ENCODE assay signal across 8 mouse cellular contexts in the genomic region with DNA sequence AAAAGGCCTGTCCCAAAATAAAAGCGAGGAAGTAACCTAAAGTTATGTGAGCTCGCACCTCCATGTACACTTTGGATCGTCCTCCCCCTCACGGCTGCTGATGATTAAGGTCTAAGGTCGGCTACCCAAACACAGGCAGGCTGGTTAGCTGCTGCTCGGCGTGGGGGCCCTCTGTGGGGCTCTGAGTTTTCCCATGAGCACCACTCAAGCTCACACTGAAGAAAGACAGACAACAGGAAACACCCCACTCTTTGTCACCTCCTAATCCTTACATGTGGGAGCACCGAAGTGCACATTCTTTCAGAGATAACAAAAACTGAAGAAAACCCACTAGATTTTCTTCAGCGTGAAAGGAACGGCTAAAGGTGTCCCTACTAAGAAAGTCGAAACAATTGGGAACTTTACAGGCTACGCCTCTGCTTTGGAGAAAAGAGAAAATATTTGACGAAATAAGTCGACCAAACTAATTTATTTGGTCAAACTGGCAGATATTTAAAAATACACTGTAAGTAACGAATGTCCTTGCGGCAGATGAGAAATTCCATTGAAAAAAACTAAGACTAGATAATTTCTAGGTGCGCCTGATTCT. TPM values are rescaled to one million over a fixed set of nuclear protein-coding genes. Genes with fewer than 3 reads are reported as not detected.
A peak's percentile ranks its signal among the peaks of the same experiment; 100 is the strongest.
DNase-seq lines count a peak whose midpoint lies in the region; ATAC-seq and TF ChIP-seq lines count a peak whose summit lies in the region.

No protein-coding gene starts in this region.

- H3K4me3 ChIP-seq in testis, adult 2 months (ENCODE audit: control insufficient read depth, low read depth, low read length) = peak overlapping the region; percentile 88; the same call in 1 of the 2 replicates
- H3K4me3 ChIP-seq in forebrain, embryonic 10.5 days = peak overlapping the region; percentile 77
- peak overlapping the region; percentile 84 for H3K4me3 ChIP-seq in limb, embryonic 12.5 days (replicated peaks)

- no peak for ATAC-seq in limb, embryonic 12.5 days (ENCODE audit: insufficient number of reproducible peaks, insufficient read depth, low FRiP score, low TSS enrichment, low read depth)

- WGBS in forebrain, embryonic 10.5 days = 12% methylated on average over 17 of the region's 17 CpGs
- WGBS in limb, embryonic 12.5 days = 9% methylated on average over 17 of the region's 17 CpGs

- H3K4me1 ChIP-seq in testis, adult 2 months (ENCODE audit: control insufficient read depth, insufficient read depth, low read length) = peaks cover 9% of the 10 kb centered on the region
- peaks cover 37% of the 10 kb centered on the region for H3K4me1 ChIP-seq in forebrain, embryonic 10.5 days
- H3K4me1 ChIP-seq in limb, embryonic 12.5 days (replicated peaks) = peaks cover 26% of the 10 kb centered on the region

- TF ChIP-seq POLR2A in testis, adult 2 months (IDR thresholded peaks at IDR 0.05; ENCODE audit: control insufficient read depth, low read depth, low read length) = no peak

- no peaks in the 10 kb centered on the region for H3K9me3 ChIP-seq in forebrain, embryonic 10.5 days
- H3K9me3 ChIP-seq in limb, embryonic 12.5 days = no peaks in the 10 kb centered on the region

- H3K9ac ChIP-seq in limb, embryonic 12.5 days (replicated peaks) = peak overlapping the region; percentile 95

- H3K4me2 ChIP-seq in limb, embryonic 12.5 days = peak overlapping the region; percentile 87

- peaks cover 2% of the 10 kb centered on the region; the same call in 1 of the 2 replicates for H3K27me3 ChIP-seq in testis, adult 2 months (ENCODE audit: control insufficient read depth, insufficient read depth, low read length)
- H3K27me3 ChIP-seq in forebrain, embryonic 10.5 days (ENCODE audit: poor library complexity, severe bottlenecking) = no peaks in the 10 kb centered on the region
- no peaks in the 10 kb centered on the region for H3K27me3 ChIP-seq in limb, embryonic 12.5 days

- DNase-seq in testis, postnatal 10 days (ENCODE audit: low spot score) = no peak
- DNase-seq in forebrain, embryonic 10.5 days (ENCODE audit: extremely low spot score, low spot score) = peak; percentile 37
- DNase-seq in retina, postnatal 1 day = peak; percentile 27
- DNase-seq in cerebellum, adult 11-12 months = no peak
- no peak for DNase-seq in right cerebral cortex, adult 18-20 months
- DNase-seq in lung, adult 18-20 months = no peak

- H3K36me3 ChIP-seq in testis, adult 2 months (ENCODE audit: control insufficient read depth, insufficient read depth, low read length) = no peaks in the 10 kb centered on the region
- H3K36me3 ChIP-seq in forebrain, embryonic 10.5 days (replicated peaks) = peaks cover 44% of the 10 kb centered on the region
- H3K36me3 ChIP-seq in limb, embryonic 12.5 days = peaks cover 20% of the 10 kb centered on the region; the same call in 1 of the 2 replicates

- H3K27ac ChIP-seq in testis, adult 2 months (ENCODE audit: control insufficient read depth, insufficient read depth, low read depth, low read length) = no peak overlapping the region
- H3K27ac ChIP-seq in forebrain, embryonic 10.5 days = peak overlapping the region; percentile 96
- H3K27ac ChIP-seq in limb, embryonic 12.5 days = peak overlapping the region; percentile 89; the same call in 1 of the 2 replicates

- TF ChIP-seq CTCF in testis, adult 2 months (IDR thresholded peaks at IDR 0.05; ENCODE audit: control insufficient read depth, insufficient read depth, insufficient replicate concordance, low read depth, low read length) = no peak

RNA-seq across cellular contexts. Expression of a gene that starts 1.1 kb away (rescaled TPM):
- polyA plus RNA-seq in testis, adult 2 months (2012; rRNA removed) = 1.0 and 1.1 TPM in 2 replicates
- polyA plus RNA-seq in forebrain, embryonic 10.5 days (2016; fragmentation: Nextera tagmentation; extraction: Ambion mirVana) = 106 and 110 TPM in 2 replicates
- 118 and 120 TPM in 2 replicates for polyA plus RNA-seq in limb, embryonic 12.5 days (2016; fragmentation: Nextera tagmentation; extraction: Ambion mirVana)

Comparison
In these comparisons a context has a peak if more than half of its experiments do, and no peak if none do; other contexts are left out.
1. DNase-seq: peak in forebrain, embryonic 10.5 days (single experiment) and retina, postnatal 1 day (single experiment); none in testis, postnatal 10 days (single experiment), cerebellum, adult 11-12 months (single experiment), right cerebral cortex, adult 18-20 months (single experiment) and lung, adult 18-20 months (0 of 2).
2. RNA of a gene that starts 1.1 kb away (polyA plus RNA-seq): 118 to 120 TPM in limb, embryonic 12.5 days and 106 to 110 TPM in forebrain, embryonic 10.5 days; 1.0 to 1.1 TPM in testis, adult 2 months; every median in the first group is over 10 times any median in the second.
3. Peak in every context shown above with its lines, with median percentiles within 50 percentile points of each other: H3K4me3 ChIP-seq.